Mouse (Mus musculus): ENCODE measurements around the gene Pbrm1. TPM values are rescaled to one million over a fixed set of nuclear protein-coding genes. Genes with fewer than 3 reads are reported as not detected.

Gene Pbrm1
- polyA plus RNA-seq (2014; fragmentation: Nextera tagmentation; extraction: Ambion mirVana): 119 TPM in 2 replicates

DNA sequence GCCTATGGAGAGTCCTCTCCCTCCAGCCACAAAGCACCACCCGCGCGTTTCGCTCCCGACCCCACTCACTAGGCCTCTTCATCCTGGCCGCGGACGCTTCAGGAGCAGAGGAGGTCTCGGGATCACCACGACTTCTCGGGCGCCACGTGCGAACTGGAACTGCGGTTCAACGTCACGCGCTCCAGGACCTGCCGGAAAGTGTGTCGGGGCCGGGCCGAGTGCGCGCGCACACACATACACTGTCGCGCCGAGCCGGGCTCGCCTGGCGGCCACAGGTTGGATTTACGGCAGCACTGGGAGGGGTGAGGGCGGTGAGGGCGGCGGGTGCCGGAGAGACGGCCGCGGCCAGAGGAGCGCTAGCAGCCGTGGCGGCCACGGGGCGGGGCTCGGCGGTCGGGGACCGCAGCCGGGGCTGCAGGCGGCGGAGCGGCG lies at the start of gene Pbrm1, which contains the start of gene Gnl3:
Gene Pbrm1 (plus strand): TSS at position 279 of the 432 bp plus-strand sequence.
Gene Gnl3 (minus strand): TSS at position 293 of the 432 bp plus-strand sequence.
- WGBS: under 1% methylated on average over 41 of the region's 53 CpGs
- H3K4me2 ChIP-seq (replicated peaks; ENCODE audit: low read depth, low read length): peak within 1 kb of the TSS; percentile 87
- H3K9me3 ChIP-seq (ENCODE audit: control insufficient read depth, low read depth, low read length): no peaks in the 10 kb centered on the region
- peak within 1 kb of the TSS; percentile 85 for H3K27ac ChIP-seq (ENCODE audit: low read length)
- H3K36me3 ChIP-seq (ENCODE audit: control insufficient read depth, insufficient read depth, low read length): peaks cover 50% of the 10 kb centered on the region
- peak within 1 kb of the TSS; percentile 75 for H3K4me3 ChIP-seq (ENCODE audit: low read depth, low read length)
- peak within 1 kb of the TSS; percentile 77 for H3K9ac ChIP-seq (replicated peaks; ENCODE audit: low read depth, low read length)
- peak; percentile 93 for ATAC-seq (ENCODE audit: insufficient number of reproducible peaks, insufficient read depth, low FRiP score, low read depth)
- H3K4me1 ChIP-seq (ENCODE audit: control insufficient read depth, insufficient read depth, low read length): peaks cover 10% of the 10 kb centered on the region
- H3K27me3 ChIP-seq (ENCODE audit: control insufficient read depth, insufficient read depth, low read length): no peaks in the 10 kb centered on the region

DNA sequence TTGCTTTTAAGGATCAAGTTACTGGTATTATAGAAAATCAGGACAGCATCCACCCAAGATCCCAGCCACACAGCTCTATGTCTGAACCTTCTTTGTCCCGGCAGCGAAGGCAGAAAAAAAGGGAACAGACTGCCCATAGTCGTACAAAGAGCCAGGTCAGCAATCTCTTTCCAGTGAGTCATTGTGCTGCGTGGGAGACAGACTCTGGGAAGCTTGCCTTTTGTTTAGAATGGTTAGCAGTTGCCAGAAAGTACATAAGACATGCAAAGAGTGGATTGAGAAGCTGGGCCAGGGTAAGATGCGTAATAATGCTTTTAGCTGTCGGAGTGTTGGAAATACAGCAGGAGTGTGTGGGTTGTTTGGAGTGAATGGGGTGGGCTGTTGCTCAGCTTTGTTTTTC lies 44.7 kb upstream of the Pbrm1 start:
- peaks cover 8% of the 10 kb centered on the region for H3K36me3 ChIP-seq (ENCODE audit: control insufficient read depth, insufficient read depth, low read length)
- H3K27ac ChIP-seq (ENCODE audit: low read length): no peak overlapping the region
- WGBS: 68% methylated on average over 6 of the region's 6 CpGs
- ATAC-seq (ENCODE audit: insufficient number of reproducible peaks, insufficient read depth, low FRiP score, low read depth): no peak
- no peak overlapping the region for H3K4me3 ChIP-seq (ENCODE audit: low read depth, low read length)
- no peaks in the 10 kb centered on the region for H3K4me1 ChIP-seq (ENCODE audit: control insufficient read depth, insufficient read depth, low read length)
- no peak overlapping the region for H3K4me2 ChIP-seq (replicated peaks; ENCODE audit: low read depth, low read length)
- H3K9me3 ChIP-seq (ENCODE audit: control insufficient read depth, low read depth, low read length): no peaks in the 10 kb centered on the region
- no peak overlapping the region for H3K9ac ChIP-seq (replicated peaks; ENCODE audit: low read depth, low read length)
- H3K27me3 ChIP-seq (ENCODE audit: control insufficient read depth, insufficient read depth, low read length): no peaks in the 10 kb centered on the region

DNA sequence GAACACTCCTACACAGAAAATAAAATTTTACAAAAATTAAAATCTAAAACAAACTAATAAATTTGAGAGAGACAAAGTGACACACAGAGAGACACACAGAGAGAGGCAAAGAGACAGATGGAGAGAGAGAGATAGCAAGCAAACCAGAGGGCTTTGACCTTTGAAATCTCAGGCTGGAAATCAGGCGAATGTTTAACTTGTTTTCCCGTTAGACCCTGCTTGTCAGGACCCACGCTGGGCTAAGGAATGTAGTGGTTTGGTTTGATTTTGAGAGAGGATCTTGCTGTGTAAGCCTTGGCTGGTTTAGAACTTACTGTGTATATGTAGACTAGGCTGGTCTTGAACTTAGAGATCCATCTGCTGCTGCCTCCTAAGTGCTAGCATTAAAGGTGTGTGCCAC lies 42.7 kb upstream of the Pbrm1 start:
- ATAC-seq (ENCODE audit: insufficient number of reproducible peaks, insufficient read depth, low FRiP score, low read depth): no peak
- H3K4me3 ChIP-seq (ENCODE audit: low read depth, low read length): no peak overlapping the region
- no peaks in the 10 kb centered on the region for H3K9me3 ChIP-seq (ENCODE audit: control insufficient read depth, low read depth, low read length)
- H3K9ac ChIP-seq (replicated peaks; ENCODE audit: low read depth, low read length): no peak overlapping the region
- no peaks in the 10 kb centered on the region for H3K4me1 ChIP-seq (ENCODE audit: control insufficient read depth, insufficient read depth, low read length)
- H3K27me3 ChIP-seq (ENCODE audit: control insufficient read depth, insufficient read depth, low read length): no peaks in the 10 kb centered on the region
- H3K27ac ChIP-seq (ENCODE audit: low read length): no peak overlapping the region
- H3K36me3 ChIP-seq (ENCODE audit: control insufficient read depth, insufficient read depth, low read length): peaks cover 4% of the 10 kb centered on the region; the same call in 1 of the 2 replicates
- no peak overlapping the region for H3K4me2 ChIP-seq (replicated peaks; ENCODE audit: low read depth, low read length)
- WGBS: 68% methylated on average over 3 of the region's 3 CpGs

DNA sequence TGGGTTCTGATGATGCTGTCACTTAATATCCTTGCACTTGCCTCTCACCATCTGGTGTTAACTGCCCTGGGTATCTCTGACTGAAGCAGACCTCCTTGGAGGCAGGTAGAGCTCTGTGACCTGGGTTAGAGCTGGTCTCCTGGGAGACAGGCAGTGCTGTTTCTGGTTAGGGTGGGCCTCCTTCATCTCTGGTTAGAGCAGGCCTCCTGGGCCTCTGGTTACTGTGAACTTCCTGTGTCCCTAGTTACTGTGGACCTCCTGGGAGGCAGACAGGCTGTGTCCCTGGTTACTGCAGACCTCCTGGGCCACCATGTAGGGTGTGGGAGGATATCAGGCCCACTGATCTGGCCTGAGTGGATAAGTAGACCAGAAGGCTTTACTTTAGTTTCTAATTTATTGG lies 22.5 kb upstream of the Pbrm1 start:
- H3K27ac ChIP-seq (ENCODE audit: low read length): no peak overlapping the region
- H3K4me3 ChIP-seq (ENCODE audit: low read depth, low read length): no peak overlapping the region
- no peaks in the 10 kb centered on the region for H3K27me3 ChIP-seq (ENCODE audit: control insufficient read depth, insufficient read depth, low read length)
- H3K9me3 ChIP-seq (ENCODE audit: control insufficient read depth, low read depth, low read length): no peaks in the 10 kb centered on the region
- peaks cover 5% of the 10 kb centered on the region; the same call in 1 of the 2 replicates for H3K4me1 ChIP-seq (ENCODE audit: control insufficient read depth, insufficient read depth, low read length)
- peaks cover 4% of the 10 kb centered on the region; the same call in 1 of the 2 replicates for H3K36me3 ChIP-seq (ENCODE audit: control insufficient read depth, insufficient read depth, low read length)
- H3K4me2 ChIP-seq (replicated peaks; ENCODE audit: low read depth, low read length): no peak overlapping the region
- no peak for ATAC-seq (ENCODE audit: insufficient number of reproducible peaks, insufficient read depth, low FRiP score, low read depth)
- no peak overlapping the region for H3K9ac ChIP-seq (replicated peaks; ENCODE audit: low read depth, low read length)

DNA sequence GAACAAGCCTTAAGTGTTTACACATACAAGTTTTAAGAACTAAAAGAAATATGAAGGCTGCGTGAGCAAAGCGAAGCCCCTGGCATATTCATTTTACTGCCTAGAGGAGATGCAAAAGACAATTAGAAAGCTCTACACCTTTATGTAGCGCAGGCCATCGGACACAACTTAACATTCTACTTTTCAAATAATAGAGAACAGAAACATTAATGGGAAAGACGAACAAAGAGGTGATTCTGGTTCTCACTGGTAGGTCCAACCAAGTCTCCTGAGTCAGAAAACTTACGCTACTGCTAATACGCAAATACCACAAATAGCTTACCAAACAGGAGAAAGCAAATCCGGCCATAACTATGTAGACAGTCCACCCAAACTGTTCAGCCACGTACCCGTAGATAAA lies 18.6 kb upstream of the Pbrm1 start:
- Histone ChIP-seq H3K27ac (ENCODE audit: low read length) (no peak overlapping the region), H3K36me3 (ENCODE audit: control insufficient read depth, insufficient read depth, low read length) (peaks cover 4% of the 10 kb centered on the region; the same call in 1 of the 2 replicates), H3K4me2 (replicated peaks; ENCODE audit: low read depth, low read length) (peak overlapping the region; percentile 80), H3K27me3 (ENCODE audit: control insufficient read depth, insufficient read depth, low read length) (no peaks in the 10 kb centered on the region), H3K9me3 (ENCODE audit: control insufficient read depth, low read depth, low read length) (no peaks in the 10 kb centered on the region), H3K9ac (replicated peaks; ENCODE audit: low read depth, low read length) (peak overlapping the region; percentile 84; the same call in 1 of the 2 replicates), H3K4me3 (ENCODE audit: low read depth, low read length) (peak overlapping the region; percentile 79), H3K4me1 (ENCODE audit: control insufficient read depth, insufficient read depth, low read length) (peaks cover 5% of the 10 kb centered on the region; the same call in 1 of the 2 replicates)
- ATAC-seq (ENCODE audit: insufficient number of reproducible peaks, insufficient read depth, low FRiP score, low read depth): no peak
- 61% methylated on average over 10 of the region's 10 CpGs for WGBS

DNA sequence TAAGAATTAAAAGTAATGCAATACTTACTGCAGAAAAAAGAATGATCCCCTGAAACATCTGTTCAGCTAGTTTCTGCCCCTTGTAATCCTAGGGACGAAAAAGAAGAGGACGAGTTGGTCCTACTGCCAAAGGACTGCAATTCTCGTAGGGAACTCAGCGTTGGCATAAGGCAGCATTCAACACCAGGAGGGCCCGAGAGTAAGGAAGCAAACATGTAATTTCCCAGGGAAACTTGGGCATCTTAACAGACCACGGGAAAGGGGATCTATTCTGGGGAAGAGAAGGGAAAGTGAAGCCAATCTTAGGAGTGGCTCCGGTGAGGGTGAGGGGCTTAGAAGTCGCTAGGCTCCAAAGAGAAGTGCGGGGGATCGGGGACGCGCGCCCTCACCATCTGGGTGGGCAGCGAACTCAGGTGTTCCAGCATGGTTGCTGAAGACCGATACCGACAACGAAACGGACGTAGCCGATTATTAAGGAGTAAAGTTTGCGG lies 18.1 kb upstream of the Pbrm1 start:
- 0% methylated on average over 21 of the region's 21 CpGs for WGBS
- no peak for ATAC-seq (ENCODE audit: insufficient number of reproducible peaks, insufficient read depth, low FRiP score, low read depth)
- H3K9me3 ChIP-seq (ENCODE audit: control insufficient read depth, low read depth, low read length): no peaks in the 10 kb centered on the region

DNA sequence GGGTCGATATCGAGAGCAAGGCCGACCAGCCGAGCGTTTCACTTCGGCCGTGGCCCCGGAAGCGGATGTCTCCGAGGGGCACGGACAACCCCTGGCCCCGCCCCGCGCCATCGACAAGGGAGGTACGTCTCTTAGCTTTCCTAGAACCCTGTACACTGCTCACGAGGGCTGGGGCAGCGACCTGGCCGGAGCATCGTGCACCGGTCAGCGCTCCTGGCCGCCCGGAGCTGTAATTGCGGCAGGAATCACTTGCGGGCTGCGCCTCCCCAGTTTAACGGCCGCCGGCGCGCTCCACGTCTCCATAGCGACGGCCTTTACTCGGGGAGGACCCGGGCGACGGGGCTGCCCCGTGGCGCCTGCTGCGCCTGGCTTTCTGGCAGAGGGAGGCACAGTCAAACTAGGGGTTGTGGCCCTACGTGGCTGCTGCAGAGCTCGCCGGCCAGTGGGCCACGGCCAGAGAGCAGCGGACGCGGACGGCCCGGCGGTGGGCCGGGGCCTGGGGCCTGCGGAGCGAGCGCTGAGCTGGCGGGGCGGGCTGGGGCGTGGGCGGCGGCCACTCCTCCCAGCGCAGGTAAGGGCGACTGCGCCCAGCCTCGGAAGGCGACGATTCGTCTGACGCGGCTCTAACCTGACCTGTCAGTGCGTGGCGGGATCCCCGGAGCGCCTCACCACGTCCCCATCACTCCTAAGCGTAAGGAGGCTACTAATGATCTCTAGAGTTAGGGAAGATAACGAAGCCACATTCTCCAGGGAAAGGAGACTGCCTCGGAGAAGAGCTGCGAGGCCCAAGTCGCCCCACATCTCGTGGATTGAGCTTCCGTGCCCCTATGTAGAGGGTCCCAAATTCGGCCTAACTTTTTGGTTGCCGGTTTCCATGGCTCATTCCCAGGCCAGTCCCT lies 17.4 kb upstream of the Pbrm1 start, which contains the start of the genes Glt8d1 and Spcs1:
Gene Glt8d1 (plus strand): TSS at position 94 of the 899 bp plus-strand sequence.
Gene Spcs1 (minus strand): TSS at position 366 of the 899 bp plus-strand sequence.
- Histone ChIP-seq H3K4me3 (ENCODE audit: low read depth, low read length) (peak within 1 kb of the TSS; percentile 79), H3K9ac (replicated peaks; ENCODE audit: low read depth, low read length) (peak within 1 kb of the TSS; percentile 84), H3K27me3 (ENCODE audit: control insufficient read depth, insufficient read depth, low read length) (no peaks in the 10 kb centered on the region), H3K4me2 (replicated peaks; ENCODE audit: low read depth, low read length) (peak within 1 kb of the TSS; percentile 80), H3K27ac (ENCODE audit: low read length) (peak within 1 kb of the TSS; percentile 90), H3K4me1 (ENCODE audit: control insufficient read depth, insufficient read depth, low read length) (peaks cover 5% of the 10 kb centered on the region; the same call in 1 of the 2 replicates), H3K9me3 (ENCODE audit: control insufficient read depth, low read depth, low read length) (no peaks in the 10 kb centered on the region), H3K36me3 (ENCODE audit: control insufficient read depth, insufficient read depth, low read length) (peaks cover 4% of the 10 kb centered on the region; the same call in 1 of the 2 replicates)
- WGBS: under 1% methylated on average over 83 of the region's 84 CpGs
- peak; percentile 92 for ATAC-seq (ENCODE audit: insufficient number of reproducible peaks, insufficient read depth, low FRiP score, low read depth)

More for the DNA sequence above, 18.1 kb upstream of the Pbrm1 start:
- H3K4me2 ChIP-seq (replicated peaks; ENCODE audit: low read depth, low read length): peak overlapping the region; percentile 80
- peaks cover 5% of the 10 kb centered on the region; the same call in 1 of the 2 replicates for H3K4me1 ChIP-seq (ENCODE audit: control insufficient read depth, insufficient read depth, low read length)
- peak overlapping the region; percentile 79 for H3K4me3 ChIP-seq (ENCODE audit: low read depth, low read length)
- H3K27me3 ChIP-seq (ENCODE audit: control insufficient read depth, insufficient read depth, low read length): no peaks in the 10 kb centered on the region
- H3K9ac ChIP-seq (replicated peaks; ENCODE audit: low read depth, low read length): peak overlapping the region; percentile 84
- H3K36me3 ChIP-seq (ENCODE audit: control insufficient read depth, insufficient read depth, low read length): peaks cover 4% of the 10 kb centered on the region; the same call in 1 of the 2 replicates
- peak overlapping the region; percentile 90 for H3K27ac ChIP-seq (ENCODE audit: low read length)

DNA sequence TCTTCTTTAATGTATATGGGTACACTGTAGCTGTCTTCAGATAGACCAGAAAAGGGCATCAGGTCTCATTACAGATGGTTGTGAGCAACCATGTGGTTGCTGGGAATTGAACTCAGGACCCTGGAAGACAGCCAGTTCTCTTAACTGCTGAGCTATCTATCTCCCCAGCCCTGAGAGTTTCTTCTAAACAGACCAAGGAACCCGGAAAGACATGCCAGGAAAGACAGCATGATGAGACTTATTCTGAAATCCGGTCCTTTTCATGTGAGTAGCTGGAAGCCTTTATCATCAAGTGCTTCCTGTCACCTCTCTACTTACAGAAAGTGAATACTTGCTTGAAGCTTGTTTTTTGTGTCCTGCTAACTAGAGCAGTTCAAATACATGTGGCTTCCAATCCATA lies 14.4 kb upstream of the Pbrm1 start:
- Histone ChIP-seq H3K9ac (replicated peaks; ENCODE audit: low read depth, low read length) (no peak overlapping the region), H3K4me3 (ENCODE audit: low read depth, low read length) (no peak overlapping the region), H3K9me3 (ENCODE audit: control insufficient read depth, low read depth, low read length) (no peaks in the 10 kb centered on the region), H3K27ac (ENCODE audit: low read length) (no peak overlapping the region), H3K27me3 (ENCODE audit: control insufficient read depth, insufficient read depth, low read length) (no peaks in the 10 kb centered on the region), H3K36me3 (ENCODE audit: control insufficient read depth, insufficient read depth, low read length) (peaks cover 13% of the 10 kb centered on the region), H3K4me2 (replicated peaks; ENCODE audit: low read depth, low read length) (no peak overlapping the region), H3K4me1 (ENCODE audit: control insufficient read depth, insufficient read depth, low read length) (peaks cover 5% of the 10 kb centered on the region; the same call in 1 of the 2 replicates)
- 84% methylated on average over 2 of the region's 2 CpGs for WGBS
- ATAC-seq (ENCODE audit: insufficient number of reproducible peaks, insufficient read depth, low FRiP score, low read depth): no peak

Measured in stomach, embryonic 14.5 days (tissue).